Comparison of ENCODE assay signal across 8 mouse cellular contexts in genomic region chr2:158028354-158028863, GRCm38 (mm10). TPM values are rescaled to one million over a fixed set of nuclear protein-coding genes. Genes with fewer than 3 reads are reported as not detected.
DNase-seq lines count a peak whose midpoint lies in the region; ATAC-seq and TF ChIP-seq lines count a peak whose summit lies in the region.

Gene Tti1, minus strand, starts transcription at chr2:158028433.
Gene Rprd1b, plus strand, starts transcription at chr2:158028497.

- H3K36me3 ChIP-seq in ES-E14 (ENCODE audit: control insufficient read depth, insufficient read depth, low read length, poor library complexity, severe bottlenecking) = no peaks in the 10 kb centered on the region
- H3K36me3 ChIP-seq in forebrain, embryonic 16.5 days (ENCODE audit: control insufficient read depth, insufficient read depth) = no peaks in the 10 kb centered on the region
- H3K36me3 ChIP-seq in lung, embryonic 14.5 days (ENCODE audit: insufficient read depth) = peaks cover 9% of the 10 kb centered on the region
- H3K36me3 ChIP-seq in thymus, adult 2 months (ENCODE audit: control insufficient read depth, insufficient read depth, low read length) = no peaks in the 10 kb centered on the region

- TF ChIP-seq POLR2A in olfactory bulb, adult 2 months (IDR thresholded peaks at IDR 0.05; ENCODE audit: insufficient read depth, low read depth, low read length) = peak; percentile 57
- no peak; the same call in none of the 2 replicates for TF ChIP-seq POLR2A in thymus, adult 2 months (IDR thresholded peaks at IDR 0.05; ENCODE audit: control insufficient read depth, extremely low read depth, insufficient read depth, low read length, poor library complexity)

- intact Hi-C loops in heart, postnatal 36 days (cut with DNase I) = no loop called here

- peak within 1 kb of the TSS; percentile 79 for H3K4me2 ChIP-seq in forebrain, embryonic 16.5 days (ENCODE audit: low read length)
- peak within 1 kb of the TSS; percentile 77 for H3K4me2 ChIP-seq in lung, embryonic 14.5 days

- peak; percentile 95 for ATAC-seq in forebrain, embryonic 16.5 days
- peak; percentile 95 for ATAC-seq in lung, embryonic 14.5 days (ENCODE audit: insufficient read depth)

- WGBS in forebrain, embryonic 16.5 days = 0% methylated on average over 52 of the region's 52 CpGs
- WGBS in lung, embryonic 14.5 days = under 1% methylated on average over 52 of the region's 52 CpGs
- under 1% methylated on average over 52 of the region's 52 CpGs for WGBS in olfactory bulb, adult 2 months
- under 1% methylated on average over 52 of the region's 52 CpGs for WGBS in thymus, adult 2 months

- H3K9ac ChIP-seq in ES-E14 (ENCODE audit: insufficient read depth, low read depth, low read length, poor library complexity, severe bottlenecking) = peak within 1 kb of the TSS; percentile 95
- H3K9ac ChIP-seq in forebrain, embryonic 16.5 days (replicated peaks; ENCODE audit: low read depth, low read length) = peak within 1 kb of the TSS; percentile 80
- peak within 1 kb of the TSS; percentile 72 for H3K9ac ChIP-seq in lung, embryonic 14.5 days

- peak; percentile 91 for DNase-seq in ES-E14 (ENCODE audit: low read depth, low spot score)
- peak; percentile 92 for DNase-seq in cerebellum, adult 11-12 months
- peak; percentile 95 to 98 for DNase-seq in heart, postnatal 36 days
- DNase-seq in layer of hippocampus, adult 2 months (ENCODE audit: low spot score in 2 of 2) = peak; percentile 92 to 95
- DNase-seq in lung, embryonic 14.5 days = peak; percentile 99
- DNase-seq in thymus, adult 2 months = peak; percentile 92

- TF ChIP-seq CTCF in layer of hippocampus, adult 2 months (conservative IDR thresholded peaks at IDR 0.05) = no peak
- no peak for TF ChIP-seq CTCF in lung, embryonic 14.5 days (IDR thresholded peaks at IDR 0.05; ENCODE audit: low read depth)
- TF ChIP-seq CTCF in olfactory bulb, adult 2 months (IDR thresholded peaks at IDR 0.05; ENCODE audit: insufficient read depth, low read depth, low read length) = no peak
- TF ChIP-seq CTCF in thymus, adult 2 months (IDR thresholded peaks at IDR 0.05; ENCODE audit: borderline replicate concordance, control insufficient read depth, extremely low read depth, insufficient read depth, low read length, poor library complexity) = 0 out of 2 replicates have a peak, but pooled peaks have one; percentile 12

- H3K4me1 ChIP-seq in ES-E14 (ENCODE audit: control insufficient read depth in 2 of 2, insufficient read depth in 2 of 2, low read length in 2 of 2, poor library complexity in 1 of 2) = peaks cover 0 to 6% of the 10 kb centered on the region in 2 experiments; a peak in 3 of 4 replicates
- peaks cover 36% of the 10 kb centered on the region for H3K4me1 ChIP-seq in forebrain, embryonic 16.5 days (replicated peaks; ENCODE audit: control insufficient read depth, insufficient read depth, low read length)
- H3K4me1 ChIP-seq in lung, embryonic 14.5 days (ENCODE audit: insufficient read depth) = peaks cover 8% of the 10 kb centered on the region
- H3K4me1 ChIP-seq in olfactory bulb, adult 2 months (ENCODE audit: control insufficient read depth, insufficient read depth, low read length) = peaks cover 9% of the 10 kb centered on the region
- peaks cover 11% of the 10 kb centered on the region for H3K4me1 ChIP-seq in thymus, adult 2 months (replicated peaks; ENCODE audit: control insufficient read depth, insufficient read depth, low read length)

- no peaks in the 10 kb centered on the region for H3K27me3 ChIP-seq in forebrain, embryonic 16.5 days (replicated peaks; ENCODE audit: control insufficient read depth, insufficient read depth, low read length)
- H3K27me3 ChIP-seq in lung, embryonic 14.5 days (ENCODE audit: insufficient read depth, low read length) = no peaks in the 10 kb centered on the region
- no peaks in the 10 kb centered on the region for H3K27me3 ChIP-seq in thymus, adult 2 months (ENCODE audit: control insufficient read depth, insufficient read depth, low read length)

- peak within 1 kb of the TSS; percentile 91 for H3K27ac ChIP-seq in ES-E14 (ENCODE audit: insufficient read depth, low read depth, low read length, poor library complexity, severe bottlenecking)
- peak within 1 kb of the TSS; percentile 88 for H3K27ac ChIP-seq in forebrain, embryonic 16.5 days (ENCODE audit: low read length)
- peak within 1 kb of the TSS; percentile 99 for H3K27ac ChIP-seq in layer of hippocampus, adult 2 months
- H3K27ac ChIP-seq in lung, embryonic 14.5 days (ENCODE audit: low read depth) = peak within 1 kb of the TSS; percentile 94
- peak within 1 kb of the TSS; percentile 90 for H3K27ac ChIP-seq in olfactory bulb, adult 2 months (ENCODE audit: insufficient read depth, low read depth, low read length)
- H3K27ac ChIP-seq in thymus, adult 2 months (ENCODE audit: control insufficient read depth, insufficient read depth, low read length) = peak within 1 kb of the TSS; percentile 38; the same call in 1 of the 2 replicates

- H3K4me3 ChIP-seq in ES-E14 (ENCODE audit: insufficient read depth in 1 of 2, low read depth in 1 of 2, low read length in 2 of 2, poor library complexity in 1 of 2, severe bottlenecking in 1 of 2) = peak within 1 kb of the TSS; percentile 87 to 98
- peak within 1 kb of the TSS; percentile 72 for H3K4me3 ChIP-seq in forebrain, embryonic 16.5 days (replicated peaks; ENCODE audit: low read length)
- H3K4me3 ChIP-seq in layer of hippocampus, adult 2 months = peak within 1 kb of the TSS; percentile 98
- H3K4me3 ChIP-seq in lung, embryonic 14.5 days (ENCODE audit: low read depth, low read length) = peak within 1 kb of the TSS; percentile 67
- H3K4me3 ChIP-seq in olfactory bulb, adult 2 months (ENCODE audit: insufficient read depth, low read depth, low read length) = peak within 1 kb of the TSS; percentile 65
- peak within 1 kb of the TSS; percentile 89 for H3K4me3 ChIP-seq in thymus, adult 2 months (ENCODE audit: control insufficient read depth, insufficient read depth, low read length)

- in situ Hi-C loops in ES-E14 (cut with MboI; ENCODE audit: low sequenced_read_pairs in 2 of 2, unreplicated experiment in 2 of 2) = no loop called here

- no peaks in the 10 kb centered on the region for H3K9me3 ChIP-seq in ES-E14 (ENCODE audit: control insufficient read depth, insufficient read depth, low read depth, low read length)
- H3K9me3 ChIP-seq in forebrain, embryonic 16.5 days (ENCODE audit: control insufficient read depth, low read length) = no peaks in the 10 kb centered on the region
- H3K9me3 ChIP-seq in lung, embryonic 14.5 days (ENCODE audit: low read depth, low read length) = no peaks in the 10 kb centered on the region

TF ChIP-seq in ES-E14, 5 proteins besides CTCF, POLR2A, EP300 and RAD21:
- TF ChIP-seq HCFC1 (IDR thresholded peaks at IDR 0.05; ENCODE audit: borderline replicate concordance, insufficient read depth, low read length) (peak; percentile 90), ZC3H11A (IDR thresholded peaks at IDR 0.05; ENCODE audit: borderline replicate concordance, low read depth, low read length) (no peak), ZNF384 (IDR thresholded peaks at IDR 0.05; ENCODE audit: low read depth, low read length) (no peak), CHD2 (IDR thresholded peaks at IDR 0.05; ENCODE audit: low read depth, low read length) (peak; percentile 71), MAFK (IDR thresholded peaks at IDR 0.05; ENCODE audit: insufficient read depth, low read depth, low read length) (no peak)

RNA-seq across cellular contexts. Expression of gene Tti1, which starts in this region (rescaled TPM):
- 25.3 and 34.1 TPM in 2 replicates for total RNA-seq in ES-E14 (2012; rRNA removed)
- polyA plus RNA-seq in forebrain, embryonic 16.5 days (2015; fragmentation: Nextera tagmentation; extraction: Ambion mirVana) = 21.1 and 22.1 TPM in 2 replicates
- total RNA-seq in heart, postnatal 36 days (2021) = 10 to 100 TPM; 22.8 to 22.9 TPM
- 10 to 100 TPM; 21.1 to 23.6 TPM for total RNA-seq in layer of hippocampus, adult 2 months (2021)
- polyA plus RNA-seq in lung, embryonic 14.5 days (2014; fragmentation: Nextera tagmentation; extraction: Ambion mirVana) = 25.9 and 27.3 TPM in 2 replicates
- polyA plus RNA-seq in olfactory bulb, adult 2 months (2012; ENCODE audit: insufficient read depth, insufficient read length, low replicate concordance, missing spikeins) = not detected in 2 replicates
- polyA plus RNA-seq in thymus, adult 2 months (2012; rRNA removed) = 37.6 and 41.9 TPM in 2 replicates

RNA-seq across cellular contexts. Expression of gene Rprd1b, which starts in this region (rescaled TPM):
- total RNA-seq in ES-E14 (2012; rRNA removed) = 11.3 and 13.1 TPM in 2 replicates
- 36.6 and 44.6 TPM in 2 replicates for polyA plus RNA-seq in forebrain, embryonic 16.5 days (2015; fragmentation: Nextera tagmentation; extraction: Ambion mirVana)
- total RNA-seq in heart, postnatal 36 days (2021) = 10 to 100 TPM; 28.3 to 37.7 TPM
- total RNA-seq in layer of hippocampus, adult 2 months (2021) = 10 to 100 TPM; 48.9 to 57.2 TPM
- polyA plus RNA-seq in lung, embryonic 14.5 days (2014; fragmentation: Nextera tagmentation; extraction: Ambion mirVana) = 48.8 and 50.9 TPM in 2 replicates
- polyA plus RNA-seq in olfactory bulb, adult 2 months (2012; ENCODE audit: insufficient read depth, insufficient read length, low replicate concordance, missing spikeins) = not detected in 2 replicates
- polyA plus RNA-seq in thymus, adult 2 months (2012; rRNA removed) = 35.3 and 37.3 TPM in 2 replicates

Comparison
In these comparisons a context has a peak if more than half of its experiments do, and no peak if none do; other contexts are left out.
1. Peak in every context shown above with its lines: DNase-seq, ATAC-seq, H3K4me3 ChIP-seq and H3K27ac ChIP-seq.
2. RNA of gene Tti1 (polyA plus RNA-seq): 37.6 to 41.9 TPM in thymus, adult 2 months, 25.9 to 27.3 TPM in lung, embryonic 14.5 days and 21.1 to 22.1 TPM in forebrain, embryonic 16.5 days; not detected in olfactory bulb, adult 2 months; every median in the first group is over 10 times any median in the second.
3. H3K27ac ChIP-seq: peak in every context shown above with its lines; median percentile 99 in layer of hippocampus, adult 2 months; 94 in lung, embryonic 14.5 days; 91 in ES-E14; 90 in olfactory bulb, adult 2 months; 88 in forebrain, embryonic 16.5 days; 38 in thymus, adult 2 months.